Mouse (Mus musculus): Measurements from ENCODE around the gene Cabp1.
A peak's percentile ranks its signal among the peaks of the same experiment; 100 is the strongest.
"Not testable (repeated sequence)": the region's sequence is repeated elsewhere in the genome, so short reads cannot be mapped to it uniquely, and the experiment has no call there.

Cabp1 gene

DNA sequence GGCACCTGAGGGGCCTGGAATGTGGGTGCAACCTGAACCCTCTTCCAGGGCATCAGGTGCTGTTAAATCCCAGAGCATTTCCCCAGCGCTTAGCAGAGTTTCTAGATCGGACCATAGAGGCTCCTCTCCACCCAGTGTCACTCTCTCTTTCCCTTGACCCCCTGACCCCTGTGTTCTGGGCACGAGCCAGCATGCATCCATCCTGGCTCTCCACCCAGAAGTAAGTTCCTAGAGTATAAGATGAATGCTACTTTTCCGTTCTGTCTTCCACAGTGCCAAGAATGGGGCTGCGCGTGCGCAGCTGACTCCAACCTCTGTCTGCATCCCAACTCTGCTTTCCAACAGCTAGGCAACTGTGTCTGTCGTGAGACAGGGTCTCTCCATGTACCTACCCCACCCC lies 24.0 kb downstream of the Cabp1 start:
- DNase-seq (ENCODE audit: low spot score): no peak

DNA sequence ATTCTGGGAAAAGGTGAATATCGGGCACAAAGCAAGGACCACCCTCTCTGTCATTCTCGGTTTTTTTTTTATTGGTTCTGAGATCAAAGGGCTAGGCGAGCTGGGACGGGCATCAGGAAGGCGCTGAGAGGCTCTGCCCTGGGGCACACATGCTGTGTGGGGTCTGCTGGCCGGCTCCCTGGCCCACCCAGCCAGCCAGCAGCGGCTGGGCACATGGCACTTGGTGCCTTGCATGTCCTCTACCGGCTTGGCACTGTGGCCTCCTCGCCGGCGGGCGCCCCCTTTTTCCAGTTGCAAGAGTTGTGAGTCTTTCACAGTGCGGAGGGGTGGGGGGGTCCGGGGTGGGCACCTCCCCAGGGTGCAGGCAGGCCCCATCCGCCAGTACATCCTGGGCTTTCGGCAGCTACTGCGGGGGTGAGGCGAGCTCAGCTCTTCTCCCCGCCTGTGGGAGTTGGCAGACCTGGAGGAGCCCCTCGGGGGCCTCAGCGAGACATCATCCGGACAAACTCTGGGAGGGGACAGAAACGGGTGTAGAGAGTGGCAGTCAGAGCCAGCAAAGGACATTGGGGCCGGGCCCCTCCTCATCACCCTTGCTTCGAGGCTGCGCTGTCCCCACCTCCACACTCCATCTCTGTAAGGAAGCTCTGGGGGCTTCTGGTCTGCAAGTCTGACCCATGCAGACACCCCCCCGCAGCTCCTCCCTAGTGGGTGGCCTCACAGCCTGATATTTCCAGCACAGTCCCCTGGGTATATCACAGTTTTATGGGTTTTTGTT lies 25.4 kb downstream of the Cabp1 start:
- DNase-seq (ENCODE audit: low spot score): no peak

DNA sequence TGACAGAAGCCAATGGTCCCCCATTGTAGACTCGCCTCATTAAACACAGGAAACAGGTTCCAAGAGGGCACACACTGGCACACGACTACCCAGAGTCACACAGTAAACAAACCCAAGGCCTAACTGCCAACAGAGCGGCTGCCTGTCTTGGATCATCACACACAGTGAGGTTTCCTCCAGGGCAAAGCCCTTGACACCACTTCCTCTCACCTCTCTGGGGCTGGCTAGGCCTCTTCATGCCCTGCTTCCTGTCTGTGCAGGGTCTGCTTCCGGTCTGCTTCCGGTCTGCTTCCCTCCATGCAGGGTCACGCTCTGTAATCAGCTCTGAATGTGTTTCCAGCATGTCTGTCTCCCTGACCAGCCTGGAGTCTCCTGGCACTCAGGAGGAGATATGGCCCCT lies 26.8 kb downstream of the Cabp1 start:
- no peak for DNase-seq (ENCODE audit: low spot score)

DNA sequence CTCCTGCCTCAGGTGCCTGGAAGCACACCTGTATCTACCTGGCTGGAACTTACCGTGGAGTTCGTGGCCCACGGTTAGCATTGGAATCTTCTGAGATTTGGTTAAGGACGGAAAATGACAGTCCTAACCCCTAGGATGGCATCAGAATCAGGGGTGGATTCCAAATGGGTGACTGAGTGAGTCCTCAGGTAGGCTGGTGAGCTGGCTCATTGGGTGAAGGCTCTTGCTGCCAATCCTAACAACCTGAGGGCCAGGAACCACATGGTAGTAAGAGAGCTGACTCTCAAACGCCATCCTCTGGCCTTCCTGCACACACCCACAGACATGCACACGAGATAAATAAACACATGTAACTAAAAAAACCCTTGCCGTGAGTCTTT lies 27.4 kb downstream of the Cabp1 start:
- no peak for DNase-seq (ENCODE audit: low spot score)

DNA sequence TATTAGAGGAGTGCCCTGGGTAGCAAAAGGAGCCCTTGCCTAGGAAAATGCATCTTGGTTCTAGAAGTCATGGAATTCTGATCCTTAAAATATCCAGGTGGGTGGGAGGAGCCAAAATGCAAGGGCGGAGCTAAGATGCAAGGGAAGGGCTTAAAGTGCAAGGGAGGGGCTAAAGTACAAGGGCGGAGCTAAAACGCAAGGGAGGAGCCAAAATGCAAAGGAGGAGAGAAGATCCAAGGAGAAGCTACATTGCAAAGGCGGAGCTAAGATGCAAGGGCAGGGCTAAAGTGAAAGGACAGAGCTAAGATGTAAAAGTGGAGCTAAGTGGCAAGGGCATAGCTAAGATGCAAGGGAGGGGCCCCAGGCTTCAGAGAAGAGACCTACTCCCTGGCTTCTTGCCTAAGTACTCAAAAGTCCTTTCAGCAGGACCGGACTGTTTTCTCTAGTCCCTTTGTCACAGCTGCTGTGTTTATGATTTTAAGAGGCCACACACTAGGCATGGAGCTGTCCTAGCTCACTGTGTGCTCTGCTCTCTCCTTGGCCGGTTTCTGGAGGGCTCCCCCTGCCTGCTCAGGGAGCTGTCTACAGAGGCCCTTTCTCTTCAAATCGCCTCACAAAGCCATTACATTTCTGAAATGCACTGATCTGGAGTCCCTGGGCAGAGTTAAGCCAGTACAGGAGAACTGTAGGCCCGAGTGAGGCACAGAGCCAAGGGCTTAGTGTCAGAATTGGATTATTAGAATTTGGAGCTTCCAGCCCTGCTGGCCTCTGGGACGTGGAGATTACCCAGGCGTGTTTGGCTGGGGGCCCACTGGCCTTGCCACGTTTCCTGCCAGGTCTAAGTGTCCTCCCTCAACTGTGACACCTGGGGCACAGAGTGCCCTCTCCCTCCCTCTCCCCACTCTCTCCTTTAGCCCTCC lies 28.0 kb downstream of the Cabp1 start:
- no peak for DNase-seq (ENCODE audit: low spot score)

DNA sequence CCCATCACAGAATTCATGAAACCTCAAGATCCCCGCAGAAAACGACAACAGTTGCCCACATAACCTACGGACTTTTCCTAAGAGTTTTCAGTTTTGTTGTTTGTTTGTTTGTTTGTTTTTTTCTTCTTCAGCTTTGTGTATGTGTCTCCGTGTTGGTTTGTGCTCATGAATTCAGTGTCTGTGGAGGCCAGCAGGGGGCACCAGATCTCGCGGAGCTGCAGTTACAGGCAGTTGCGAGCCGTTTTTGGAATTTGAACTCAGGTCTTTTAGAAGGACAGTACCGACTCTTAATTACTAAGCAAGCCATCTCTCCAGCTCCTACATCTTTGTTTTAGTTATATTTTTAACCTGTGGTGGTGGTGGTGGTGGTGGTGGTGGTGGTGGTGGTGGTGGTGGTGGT lies 28.8 kb downstream of the Cabp1 start:
- DNase-seq (ENCODE audit: low spot score): no peak

DNA sequence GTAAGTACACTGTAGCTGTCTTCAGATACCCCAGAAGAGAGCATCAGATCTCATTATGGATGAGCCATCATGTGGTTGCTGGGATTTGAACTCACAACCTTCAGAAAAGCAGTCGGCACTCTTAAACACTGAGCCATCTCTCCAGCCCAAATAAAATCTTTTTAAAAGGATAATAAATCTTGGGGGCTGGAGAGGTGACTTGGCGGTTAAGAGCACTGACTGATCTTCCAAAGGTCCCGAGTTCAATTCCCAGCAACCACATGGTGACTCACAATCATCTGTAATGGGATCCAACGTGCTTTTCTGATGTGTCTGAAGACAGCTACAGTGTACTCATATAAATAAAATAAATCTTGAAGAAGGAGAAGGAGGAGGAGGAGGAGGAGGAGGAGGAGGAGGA lies 29.7 kb downstream of the Cabp1 start:
- DNase-seq (ENCODE audit: low spot score): not testable (repeated sequence)

DNA sequence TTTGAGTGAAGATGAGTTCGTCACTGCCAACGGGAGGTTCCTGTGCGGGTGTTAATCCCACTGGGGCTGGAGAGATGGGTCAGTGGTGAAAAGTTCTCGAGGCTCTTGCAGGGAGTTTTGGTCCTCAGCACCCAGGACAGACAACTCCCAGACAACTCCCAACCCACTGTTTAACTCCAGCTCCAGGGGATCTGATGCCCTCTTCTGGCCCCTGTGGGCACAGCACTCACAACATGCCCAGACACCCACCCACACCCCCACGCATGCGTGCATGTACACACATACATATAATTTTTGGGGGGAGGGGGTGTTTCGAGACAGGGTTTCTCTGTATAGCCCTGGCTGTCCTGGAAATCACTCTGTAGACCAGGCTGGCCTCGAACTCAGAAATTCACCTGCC lies 30.6 kb downstream of the Cabp1 start:
- peak; percentile 64 for DNase-seq (ENCODE audit: low spot score)

DNA sequence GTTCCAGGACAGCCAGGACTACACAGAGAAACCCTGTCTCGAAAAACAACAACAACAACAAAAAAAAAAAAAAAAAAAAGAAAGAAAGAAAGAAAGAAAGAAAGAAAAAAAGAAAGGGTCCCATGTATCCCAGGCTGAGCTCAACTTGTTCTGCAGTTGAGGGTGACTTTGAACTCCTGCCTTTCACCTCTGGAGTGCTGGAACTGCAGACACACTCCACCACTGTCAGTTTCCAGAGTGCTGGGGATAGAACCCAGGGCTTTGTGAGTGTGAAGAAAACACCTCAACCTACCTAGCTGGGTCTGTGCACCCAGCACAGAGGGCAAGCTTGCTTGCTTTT lies 32.3 kb downstream of the Cabp1 start:
- DNase-seq (ENCODE audit: low spot score): not testable (repeated sequence)

DNA sequence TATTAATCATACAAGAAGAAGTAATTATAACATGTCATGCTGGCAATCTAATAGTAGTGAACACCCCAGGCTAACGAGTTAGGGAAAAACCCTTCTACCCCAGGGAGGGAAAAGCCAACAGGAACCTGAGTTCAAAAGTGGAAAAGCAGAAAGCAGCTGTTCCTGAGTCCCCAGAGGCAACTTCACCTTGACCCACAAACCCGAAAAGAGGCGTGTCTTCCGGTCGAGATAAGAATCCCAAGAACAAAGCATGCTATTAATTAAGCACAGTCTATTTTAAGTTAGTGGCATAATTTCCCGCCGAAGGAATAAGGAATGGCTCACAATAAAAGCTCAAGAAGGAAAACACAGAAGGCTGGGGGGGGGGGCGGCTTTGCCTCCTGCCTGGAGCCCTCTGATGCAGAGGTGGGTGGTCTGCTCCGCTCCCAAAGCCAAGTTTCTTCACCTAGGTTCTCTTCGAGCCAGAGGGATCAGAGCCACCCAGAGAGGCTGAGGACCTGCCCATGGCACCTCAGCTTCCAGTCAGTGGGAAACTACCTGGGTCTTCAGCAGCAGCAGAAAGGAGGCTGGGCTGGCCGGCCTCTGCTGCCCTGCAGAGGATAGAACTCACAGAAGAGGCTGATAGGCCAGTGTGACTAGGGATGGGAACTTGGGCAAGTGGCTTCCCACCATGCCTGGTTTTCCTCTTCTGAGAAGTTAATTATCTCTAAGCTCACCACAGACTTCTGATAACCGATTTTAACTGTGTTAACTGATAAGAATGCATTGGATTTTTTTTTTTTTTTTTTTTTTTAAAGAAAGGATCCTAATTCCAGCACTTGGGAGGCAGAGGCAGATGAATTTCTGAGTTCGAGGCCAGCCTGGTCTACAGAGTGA lies 32.9 kb downstream of the Cabp1 start:
- DNase-seq (ENCODE audit: low spot score): no peak

DNA sequence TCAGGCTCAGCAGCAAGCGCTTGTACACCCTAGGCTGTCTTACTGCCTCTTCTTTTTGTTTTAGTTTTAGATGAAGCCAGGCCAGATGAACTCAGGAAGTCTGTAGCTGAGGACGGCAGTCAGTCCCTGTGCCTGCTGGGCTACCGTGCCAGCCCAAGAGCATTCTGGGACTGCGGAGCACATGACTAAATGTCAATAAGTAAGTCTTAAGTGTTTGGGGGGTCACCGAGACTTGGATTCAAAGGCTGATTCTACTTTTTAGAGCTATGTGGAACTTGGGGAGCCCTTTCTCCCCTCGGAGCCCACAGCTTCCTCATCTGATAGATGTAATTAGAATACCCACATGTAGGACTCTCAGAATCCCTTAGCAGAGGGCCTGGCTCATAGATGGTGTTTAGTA lies 33.5 kb downstream of the Cabp1 start:
- no peak for DNase-seq (ENCODE audit: low spot score)

DNA sequence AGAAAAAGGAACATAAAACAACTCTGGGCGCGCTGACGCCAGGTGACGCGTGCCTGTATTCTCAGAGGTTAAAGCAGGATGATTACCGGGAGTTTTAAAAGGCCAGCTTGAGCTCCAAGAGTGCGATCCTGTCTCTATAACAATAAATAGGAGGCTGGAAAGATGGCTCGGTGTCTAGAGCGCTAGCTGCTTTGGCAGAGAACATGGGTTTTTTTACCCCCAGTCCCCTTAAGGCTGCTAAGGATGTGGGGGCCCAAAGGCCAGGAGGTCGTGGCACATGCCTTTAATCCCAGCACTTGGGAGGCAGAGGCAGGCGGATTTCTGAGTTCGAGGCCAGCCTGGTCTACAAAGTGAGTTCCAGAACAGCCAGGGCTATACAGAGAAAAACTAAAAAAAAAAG lies 35.0 kb downstream of the Cabp1 start:
- no peak for DNase-seq (ENCODE audit: low spot score)

DNA sequence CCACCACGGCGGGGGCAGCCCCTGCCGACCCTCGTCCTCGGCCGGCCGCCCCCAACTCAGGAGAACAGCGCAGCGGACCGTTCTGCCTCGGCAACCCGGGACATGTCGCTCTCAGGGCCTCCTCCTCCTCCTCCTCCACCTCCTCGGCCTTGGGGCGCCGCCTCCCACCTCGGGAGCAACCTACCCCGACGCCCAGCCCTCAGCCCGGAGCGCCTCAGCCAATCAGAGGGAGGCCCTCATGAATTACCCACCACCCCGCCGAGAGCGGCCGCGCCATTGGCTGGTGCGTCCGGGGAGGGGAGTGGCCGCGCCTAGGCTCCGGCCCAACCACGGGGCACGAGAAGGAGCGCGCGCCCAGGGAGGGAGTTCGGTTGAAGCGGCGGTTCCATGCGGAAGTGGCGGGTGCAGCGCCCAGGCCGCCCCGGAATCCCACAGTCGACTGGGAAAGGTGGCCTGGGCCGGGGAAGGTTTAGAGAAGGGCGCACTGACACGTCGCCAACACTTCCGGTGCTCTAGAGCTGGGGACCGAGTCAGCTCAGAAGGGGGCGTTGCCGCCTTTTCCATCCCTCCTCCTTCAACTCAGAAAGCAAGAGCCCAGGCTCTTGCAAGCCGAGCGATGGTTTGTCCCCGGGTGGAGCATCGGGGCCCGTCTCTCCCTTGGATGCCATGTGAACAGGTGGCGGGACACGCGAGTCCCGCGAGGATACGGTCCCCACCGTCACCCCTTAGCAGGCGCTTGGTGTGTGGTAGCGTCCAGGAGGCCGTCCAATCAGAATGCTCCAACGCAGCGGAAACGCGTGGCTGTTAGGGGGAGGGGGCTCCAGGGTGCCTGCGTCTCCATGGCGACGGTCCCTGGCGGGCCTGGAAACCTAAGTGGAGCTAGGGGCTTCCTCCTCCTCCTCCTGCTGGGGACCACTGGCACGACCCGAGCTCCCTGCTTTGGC lies 35.9 kb downstream of the Cabp1 start, which contains the start of gene Mlec:
Gene Mlec, minus strand, starts transcription at position 140 of the 944 bp plus-strand sequence.
- DNase-seq (ENCODE audit: low spot score): peak; percentile 99

DNA sequence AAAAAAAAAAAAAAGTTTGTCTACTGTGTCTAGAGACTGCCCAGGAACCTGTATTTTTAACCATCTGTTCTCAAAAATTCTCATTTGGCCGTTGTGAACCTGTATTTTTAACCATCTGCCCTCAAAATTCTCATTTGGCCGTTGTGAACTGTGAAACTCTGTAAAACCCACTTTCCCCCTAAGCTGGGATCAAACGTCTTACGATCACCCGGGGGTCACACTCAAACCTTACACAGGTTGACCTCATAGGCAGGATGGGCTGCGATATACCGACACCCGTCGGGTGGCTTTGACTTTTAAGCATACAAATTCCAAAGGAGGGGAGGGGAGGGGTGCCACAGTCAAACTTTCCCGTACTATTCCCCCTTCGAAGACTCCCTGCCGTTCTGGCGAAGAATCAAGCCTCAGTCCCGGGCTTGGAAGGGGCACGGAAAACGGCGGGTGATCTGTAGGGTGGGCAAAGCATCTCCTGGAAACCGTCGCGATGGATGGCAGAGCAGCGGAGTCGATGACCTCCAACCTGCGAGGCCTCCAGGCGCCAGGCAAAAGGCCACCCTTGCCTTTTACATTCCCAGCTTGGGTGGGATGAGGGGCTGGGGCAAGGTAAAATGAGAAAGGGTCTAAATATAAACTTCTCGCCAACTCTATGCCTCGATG lies 37.1 kb downstream of the Cabp1 start:
- DNase-seq (ENCODE audit: low spot score): peak; percentile 60

DNA sequence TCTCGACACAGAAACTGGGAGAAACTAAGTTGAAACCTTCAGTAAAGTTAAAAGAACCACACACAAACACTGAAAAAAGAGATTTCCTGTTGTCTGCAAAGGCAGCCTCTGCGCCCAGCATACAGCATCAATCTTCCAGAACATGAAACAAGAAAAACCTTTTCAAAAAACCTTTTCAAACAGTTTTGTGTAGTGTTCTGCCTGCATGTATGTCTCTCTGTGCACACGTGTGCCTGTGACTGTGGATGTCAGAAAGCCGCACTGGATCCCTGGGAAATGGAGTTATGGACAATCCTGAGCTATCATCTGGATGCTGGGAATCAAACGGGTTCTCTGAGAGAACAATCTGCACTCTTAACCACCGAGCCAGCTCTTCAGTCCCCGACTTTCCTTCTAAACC lies 37.8 kb downstream of the Cabp1 start:
- DNase-seq (ENCODE audit: low spot score): no peak

DNA sequence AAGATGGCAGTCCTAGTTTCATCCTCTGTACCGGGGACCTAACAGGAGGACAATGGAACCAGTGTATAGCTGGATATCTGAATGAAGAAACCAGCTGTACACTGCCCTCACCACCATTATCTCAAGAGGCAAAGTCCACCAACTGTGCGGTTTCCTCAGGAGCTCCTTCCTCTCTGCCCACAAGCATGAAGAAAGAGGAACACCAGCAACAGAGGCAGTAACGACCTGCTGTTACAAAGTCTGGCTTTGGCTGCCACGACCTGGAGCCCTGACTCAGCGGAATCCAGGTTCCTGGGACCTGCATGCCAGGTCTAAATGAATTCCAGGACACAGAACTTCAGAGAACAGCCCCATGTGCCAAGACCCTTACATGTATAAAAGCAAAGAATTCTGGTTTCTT lies 38.4 kb downstream of the Cabp1 start:
- DNase-seq (ENCODE audit: low spot score): no peak

DNA sequence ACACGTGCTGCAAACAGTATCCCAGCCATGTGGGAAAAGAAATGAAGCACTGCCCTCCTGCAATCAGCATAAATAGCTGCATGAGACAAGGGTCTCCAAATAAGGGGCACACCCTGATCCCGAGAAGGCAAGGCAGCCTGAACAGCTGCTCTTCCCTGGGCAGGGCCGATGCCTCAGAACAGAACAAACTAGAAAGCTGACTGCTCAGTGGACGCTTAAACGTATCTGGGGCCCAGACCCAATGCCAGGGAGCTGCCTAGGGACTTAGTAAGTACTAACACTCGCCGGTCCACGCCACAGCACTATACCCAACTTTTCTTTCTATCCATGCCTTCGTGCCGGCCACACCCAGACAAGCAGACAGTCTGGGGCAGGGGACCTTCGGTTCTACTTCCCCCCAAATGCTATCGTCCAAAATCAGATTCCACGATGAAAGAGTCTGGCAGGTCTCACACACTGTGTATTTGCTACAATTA lies 39.0 kb downstream of the Cabp1 start:
- DNase-seq (ENCODE audit: low spot score): no peak

DNA sequence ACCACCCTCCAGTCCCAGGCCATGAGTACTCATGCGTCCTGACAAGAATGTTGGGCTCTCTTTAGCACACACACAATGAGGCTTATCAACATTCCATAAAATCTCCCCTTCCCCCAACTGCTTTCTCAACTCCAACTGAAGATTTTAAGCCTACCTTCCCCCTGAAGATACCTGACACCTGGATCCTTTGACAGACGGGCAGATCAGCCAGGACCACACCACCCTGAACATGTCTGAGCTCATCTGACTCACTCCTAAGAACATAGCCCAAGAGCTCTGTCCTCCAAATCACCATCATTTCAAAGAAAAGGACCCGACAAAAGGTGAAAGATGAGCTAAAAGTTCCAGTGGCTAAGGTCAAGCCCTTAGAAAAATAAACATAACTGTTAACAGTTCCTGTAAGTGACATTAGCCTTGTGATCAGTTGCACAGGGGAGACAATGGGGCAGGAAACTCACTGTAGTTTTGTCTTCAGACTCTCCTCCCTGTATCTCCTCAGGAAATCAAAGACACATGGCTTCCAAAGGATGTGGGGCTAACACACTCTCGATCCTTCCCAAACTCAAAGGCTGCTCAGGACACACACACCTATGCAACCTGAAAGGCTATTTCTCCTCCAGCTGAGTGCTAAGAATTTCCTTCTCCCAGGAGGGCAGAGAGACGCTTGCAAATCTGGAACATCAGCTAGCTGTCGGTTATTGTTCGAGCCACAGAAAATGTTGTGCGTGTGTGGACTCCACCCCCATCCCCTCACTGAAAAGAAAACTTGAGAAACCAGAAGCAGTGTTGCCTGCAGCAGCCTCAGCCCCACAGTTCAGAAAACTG lies 41.8 kb downstream of the Cabp1 start:
- DNase-seq (ENCODE audit: low spot score): no peak

DNA sequence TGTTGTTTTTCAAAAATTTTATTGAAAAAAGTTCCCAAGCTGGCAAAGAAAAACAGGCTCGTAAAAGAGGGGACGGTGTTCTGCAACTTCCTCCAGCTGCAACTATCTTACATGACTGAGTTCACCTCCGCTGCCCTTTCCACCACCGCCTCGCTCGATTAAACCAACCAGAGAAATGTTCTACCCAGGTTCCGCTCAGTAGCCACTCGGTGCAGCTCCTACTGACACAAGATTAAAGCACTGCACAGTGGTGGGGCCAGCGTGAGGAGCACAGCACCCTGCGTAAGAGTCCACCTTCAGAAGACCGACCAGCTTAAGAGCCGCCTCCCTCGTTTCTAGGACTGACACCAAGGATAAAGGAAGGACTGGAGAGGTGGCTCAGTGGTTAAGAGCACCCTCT lies 42.7 kb downstream of the Cabp1 start:
- no peak for DNase-seq (ENCODE audit: low spot score)

DNA sequence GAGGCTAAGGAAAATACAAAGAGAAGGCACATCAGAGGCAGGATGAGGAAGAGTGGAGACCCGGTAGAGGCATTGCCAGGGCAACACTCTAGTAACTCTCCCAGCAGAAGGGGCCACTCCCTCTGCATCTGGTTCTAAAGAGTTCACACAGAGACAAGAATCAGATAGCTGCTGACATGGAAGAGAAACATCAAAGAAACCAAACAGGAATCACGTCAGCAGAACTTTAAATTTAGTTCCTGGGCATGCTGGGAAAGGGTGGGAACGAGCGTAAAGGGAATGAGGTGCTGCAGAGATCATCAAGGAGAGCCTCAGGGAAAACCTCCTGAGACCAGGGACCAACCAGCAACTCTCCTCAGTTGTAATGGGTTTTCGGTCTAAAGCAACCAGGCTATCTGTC lies 43.2 kb downstream of the Cabp1 start:
- no peak for DNase-seq (ENCODE audit: low spot score)

Data from embryo, embryonic 10.5 days (tissue).